Mouse (Mus musculus) adrenal gland, adult 10 weeks (tissue): ENCODE measurements around the gene Defa36. TPM values are rescaled to one million over a fixed set of nuclear protein-coding genes. Genes with fewer than 3 reads are reported as not detected.

ENCODE experiments used
- polyA plus RNA-seq: library from polyadenylated mRNA; stranded (reverse); fragments of 350-450 nt; fragmentation: Illumina TruSeq; extraction: RNeasy Lipid Tissue Mini Kit (QIAGEN cat#74804); gene quantifications from one replicate; pipeline ENCODE4 v1.2.3, GENCODE M21; 2014; ENCODE audit warnings: low read depth, low replicate concordance

Defa36 gene
- polyA plus RNA-seq, result not detected

GRCm38 (mm10) chr8:21427111-21427510, at the start of gene Defa36:
Defa36 (plus strand) TSS chr8:21427411.

GRCm38 (mm10) chr8:21378215-21378614, 49.0 kb upstream of the Defa36 start, which contains the start of gene Defa2:
Defa2 (plus strand) TSS chr8:21378515.

GRCm38 (mm10) chr8:21391511-21391910, 35.7 kb upstream of the Defa36 start, which contains the start of gene Defa33:
Defa33 (plus strand) TSS chr8:21391811.

GRCm38 (mm10) chr8:21456460-21456859, 29.2 kb downstream of the Defa36 start, which contains the start of gene Gm7849:
Gm7849 (minus strand) TSS chr8:21456560.

Other genes with a start within 250 kb of the Defa36 start
- gene Defa31, start 235.8 kb upstream of the Defa36 start, polyA plus RNA-seq, result not detected
- gene Gm15293, start 225.8 kb upstream of the Defa36 start, polyA plus RNA-seq, result not detected
- gene Gm15292, start 177.7 kb upstream of the Defa36 start, polyA plus RNA-seq, result not detected
- not detected for gene Defa27, start 111.9 kb upstream of the Defa36 start, polyA plus RNA-seq
- not detected for gene Defa29, start 100.4 kb upstream of the Defa36 start, polyA plus RNA-seq
- gene Defa2, start 48.9 kb upstream of the Defa36 start, polyA plus RNA-seq, result not detected
- not detected for gene Defa33, start 35.6 kb upstream of the Defa36 start, polyA plus RNA-seq
- not detected for gene Gm7849, start 29.1 kb downstream of the Defa36 start, polyA plus RNA-seq
- gene Defa20, start 81.8 kb downstream of the Defa36 start, polyA plus RNA-seq, result not detected
- not detected for gene Defa32, start 101.6 kb downstream of the Defa36 start, polyA plus RNA-seq
- gene Defa37, start 138.0 kb downstream of the Defa36 start, polyA plus RNA-seq, result not detected
- not detected for gene Defa28, start 155.6 kb downstream of the Defa36 start, polyA plus RNA-seq
- not detected for gene Gm7861, start 167.1 kb downstream of the Defa36 start, polyA plus RNA-seq
- gene Defa26, start 190.8 kb downstream of the Defa36 start, polyA plus RNA-seq, result not detected
- not detected for gene Defa17, start 228.4 kb downstream of the Defa36 start, polyA plus RNA-seq
- gene Defa34, start 238.4 kb downstream of the Defa36 start, polyA plus RNA-seq, result not detected